Mouse (Mus musculus) megakaryocyte, embryonic 14.5 days (primary cell): ENCODE measurements around the gene Apopt1.

Source experiments
- FLI1 ChIP-seq: IDR thresholded peaks from 2 replicates; pipeline ENCODE4 v1.6.1; 2012; ENCODE audit warnings: low read length, inconsistent platforms, mixed read lengths
- GATA1 ChIP-seq: IDR thresholded peaks from 3 replicates; pipeline ENCODE4 v1.6.1; 2012; ENCODE audit warnings: mixed read lengths, low read length, inconsistent platforms, borderline replicate concordance

- TF ChIP-seq GATA1, result no peak
- TF ChIP-seq FLI1, result no peak
Observed at GRCm38 (mm10) chr12:111738754-111739153, 25.7 kb downstream of the Apopt1 start.
